Mouse (Mus musculus) C2C12 (cell line): ENCODE results near the gene Pgghg.

Source experiments
- CEBPB ChIP-seq: IDR thresholded peaks from one replicate; pipeline ENCODE4 v1.6.1; 2011; ENCODE audit warnings: low read depth, mild to moderate bottlenecking, control low read depth, moderate library complexity
- CTCF ChIP-seq: IDR thresholded peaks from one replicate; pipeline ENCODE4 v1.5.1; 2011; ENCODE audit not compliant: control insufficient read depth, insufficient read depth, insufficient read length
- MAX ChIP-seq: IDR thresholded peaks from one replicate; pipeline ENCODE4 v1.6.1; 2011; ENCODE audit warnings: mild to moderate bottlenecking, control low read depth
- MYOD1 ChIP-seq: IDR thresholded peaks from one replicate; pipeline ENCODE4 v1.6.1; 2011; ENCODE audit warnings: low read depth; ENCODE audit not compliant: control insufficient read depth, insufficient read length
- MYOG ChIP-seq: IDR thresholded peaks from one replicate; pipeline ENCODE4 v1.6.1; 2011; ENCODE audit not compliant: control insufficient read depth, insufficient read length; ENCODE audit errors: extremely low read depth
- USF1 ChIP-seq: IDR thresholded peaks from one replicate; pipeline ENCODE4 v1.6.1; 2011; ENCODE audit warnings: low read depth, mild to moderate bottlenecking, control low read depth, moderate library complexity

DNA sequence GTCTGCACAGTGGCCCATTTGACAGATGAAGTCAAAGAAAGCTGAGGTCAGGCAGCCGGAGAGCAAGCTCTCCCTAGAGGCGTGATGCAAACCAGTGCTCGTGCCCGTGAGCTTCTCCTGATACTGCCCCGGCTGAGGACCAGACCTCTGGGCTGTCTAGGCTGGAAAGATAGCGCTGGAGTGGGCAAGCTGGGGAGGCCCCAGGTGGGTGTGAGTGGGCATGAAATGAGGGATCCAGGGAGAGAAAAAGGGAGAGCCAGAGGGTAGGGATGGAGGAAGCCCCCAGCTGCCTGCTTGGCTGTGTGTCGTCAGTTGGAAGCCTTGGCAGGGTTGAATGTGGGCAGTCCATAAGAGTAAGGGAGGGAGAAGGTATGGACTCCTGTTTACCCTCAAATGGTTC is 3.0 kb downstream of the Pgghg start:
- TF ChIP-seq MYOG (no peak), CTCF (no peak), MAX (no peak), USF1 (no peak), MYOD1 (no peak), CEBPB (no peak)
